Mouse (Mus musculus) ES-E14 (cell line): ENCODE results near the gene Olfr638.

Experiments used
- HCFC1 ChIP-seq: IDR thresholded peaks from 2 replicates; pipeline ENCODE4 v1.6.1; 2012; ENCODE audit warnings: low read length, inconsistent platforms, borderline replicate concordance; ENCODE audit not compliant: insufficient read depth
- ZC3H11A ChIP-seq: IDR thresholded peaks from 2 replicates; pipeline ENCODE4 v1.6.1; 2012; ENCODE audit warnings: low read depth, mild to moderate bottlenecking, inconsistent platforms, low read length, borderline replicate concordance

- TF ChIP-seq ZC3H11A: no peak
- TF ChIP-seq HCFC1: no peak
Measured at GRCm38 (mm10) chr7:104021651-104022050, 23.1 kb downstream of the Olfr638 start.
